Mouse (Mus musculus) cerebellum, adult 2 months (tissue): ENCODE data around the gene Sec24b. TPM values are rescaled to one million over a fixed set of nuclear protein-coding genes. Genes with fewer than 3 reads are reported as not detected.

Experiments
- DNase-seq, 2 experiments: peaks; one replicate each; pipeline ENCODE4 v3.0.0; 2021
- H3K27ac ChIP-seq: fragments of 200-500 bp; 2 replicates; pipeline ENCODE4 v1.5.1; 2012; ENCODE audit warnings: low read length, control low read depth, inconsistent platforms; ENCODE audit not compliant: insufficient read depth
- H3K27me3 ChIP-seq: fragments of 200-500 bp; 2 replicates; pipeline ENCODE4 v1.6.1; 2012; ENCODE audit warnings: inconsistent platforms, mild to moderate bottlenecking, low read length, moderate library complexity; ENCODE audit not compliant: control insufficient read depth, insufficient read depth
- H3K4me1 ChIP-seq: fragments of 200-500 bp; 2 replicates; pipeline ENCODE4 v1.6.1; 2011; ENCODE audit warnings: low read length; ENCODE audit not compliant: control insufficient read depth, insufficient read depth
- H3K4me3 ChIP-seq: fragments of 200-500 bp; replicated peaks from 2 replicates; pipeline ENCODE3; 2011; ENCODE audit warnings: mild to moderate bottlenecking, low read depth, low read length, control low read depth; ENCODE audit not compliant: insufficient read depth
- CTCF ChIP-seq: fragments of 200-500 bp; IDR thresholded peaks from 2 replicates; pipeline ENCODE4 v1.5.1; 2011; ENCODE audit warnings: low read depth, mild to moderate bottlenecking, control low read depth, low read length, moderate library complexity, borderline replicate concordance; ENCODE audit not compliant: insufficient read depth
- POLR2A ChIP-seq: fragments of 200-500 bp; IDR thresholded peaks from 2 replicates; pipeline ENCODE4 v1.6.1; 2011; ENCODE audit warnings: low read length, control low read depth, borderline replicate concordance; ENCODE audit not compliant: insufficient read depth
- WGBS: fragments of 180-500 bp; shearing (Covaris S2); methylation state at CpG from one replicate; pipeline ENCODE4 v1.1.7; 2018; 5-methylcytosine and 5-hydroxymethylcytosine counted together
- polyA plus RNA-seq: library from polyadenylated mRNA; depleted of rRNA; stranded (reverse); fragments of >200 nt; gene quantifications from 2 replicates; pipeline ENCODE4 v1.2.3, GENCODE M21; 2012

The Sec24b gene
- polyA plus RNA-seq, 1 experiment, result 65.8 TPM

DNA sequence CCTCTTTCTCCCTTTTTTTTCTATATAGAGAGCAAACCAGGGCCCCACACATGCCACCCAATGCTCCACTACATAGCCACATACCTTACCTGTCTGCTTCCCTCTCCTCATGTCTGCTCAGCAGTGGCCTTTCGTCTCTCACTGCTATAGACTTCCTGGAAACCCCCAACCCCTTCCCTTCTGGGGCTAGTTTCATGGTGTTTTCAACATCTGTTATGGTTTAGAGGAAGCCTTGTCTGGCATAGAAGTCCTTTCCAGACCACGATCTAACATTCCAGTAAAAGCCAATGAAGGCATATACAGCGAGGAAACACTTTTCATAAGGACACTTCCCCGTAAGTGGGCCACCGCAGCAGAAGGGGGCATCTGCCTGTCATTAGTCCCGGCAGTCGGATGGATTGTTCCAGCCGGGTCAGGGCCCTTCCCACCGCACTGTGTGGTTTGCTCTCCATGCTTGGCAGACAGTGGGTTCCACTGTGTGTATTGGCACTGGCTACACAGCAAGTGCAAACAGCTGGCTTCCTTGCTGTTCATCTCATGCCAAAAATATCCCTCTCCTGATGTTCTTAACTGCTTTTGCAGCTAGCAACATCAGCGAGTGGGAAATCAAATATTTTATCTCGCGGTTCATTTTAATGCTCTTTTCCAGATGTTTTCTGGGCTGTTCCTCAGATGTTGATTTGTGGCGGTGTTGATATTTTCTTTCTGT lies 25.2 kb upstream of the Sec24b start:
- Histone ChIP-seq H3K4me3 (no peak overlapping the region), H3K27me3 (no peaks in the 10 kb centered on the region), H3K4me1 (no peaks in the 10 kb centered on the region), H3K27ac (no peak overlapping the region)
- WGBS, result 49% methylated on average over 13 of the region's 13 CpGs
- no peak for TF ChIP-seq CTCF
- TF ChIP-seq POLR2A, result no peak
- DNase-seq, result no peak

DNA sequence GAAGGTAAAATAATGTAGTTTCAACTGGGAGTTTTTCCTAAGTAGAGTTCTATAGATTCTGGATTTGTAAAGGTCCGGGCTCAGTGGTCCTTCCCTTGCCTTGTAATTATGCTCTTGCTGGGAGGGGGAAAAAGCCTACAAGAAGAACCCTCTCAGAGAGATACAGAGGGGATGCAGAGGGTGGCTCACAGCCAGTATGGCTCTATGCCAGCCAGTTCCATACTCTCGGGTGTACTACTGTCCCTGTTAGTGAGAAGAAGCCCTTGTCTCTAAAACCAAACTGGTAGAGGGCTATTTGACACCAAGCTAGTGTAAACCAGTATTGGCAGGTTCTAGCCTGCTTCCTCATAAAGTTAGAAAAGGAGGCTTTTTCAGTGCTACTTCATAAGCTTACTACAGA lies 22.0 kb upstream of the Sec24b start:
- TF ChIP-seq CTCF (no peak), POLR2A (no peak)
- WGBS, result 11% methylated on average over 2 of the region's 2 CpGs

DNA sequence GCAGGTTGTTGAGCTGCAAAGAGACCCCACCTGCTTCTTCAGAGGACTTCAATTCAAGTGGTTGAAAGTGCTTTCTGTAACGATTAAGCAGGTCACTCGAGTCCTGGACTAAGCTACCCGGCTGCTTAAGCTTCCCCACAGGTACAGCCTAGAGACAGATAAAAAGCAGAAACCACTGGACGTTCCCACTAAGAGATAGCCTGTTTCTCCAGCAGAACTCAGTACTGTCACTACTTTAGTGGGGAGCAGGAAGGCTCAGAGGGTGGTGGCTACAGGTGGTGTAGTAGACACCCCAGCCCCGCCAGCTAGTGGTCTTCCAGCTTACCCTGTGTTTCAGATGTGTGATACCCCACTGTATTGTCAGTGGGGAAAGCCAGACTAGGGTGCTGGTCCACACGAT lies 19.3 kb upstream of the Sec24b start:
- no peaks in the 10 kb centered on the region for H3K27me3 ChIP-seq
- no peak overlapping the region for H3K27ac ChIP-seq
- no peak overlapping the region for H3K4me3 ChIP-seq
- no peak for DNase-seq
- no peaks in the 10 kb centered on the region for H3K4me1 ChIP-seq
- 77% methylated on average over 6 of the region's 6 CpGs for WGBS
- no peak for TF ChIP-seq POLR2A
- TF ChIP-seq CTCF, result no peak

More for the DNA sequence above, 22.0 kb upstream of the Sec24b start:
- no peak for DNase-seq
- H3K27ac ChIP-seq, result no peak overlapping the region
- H3K4me1 ChIP-seq, result no peaks in the 10 kb centered on the region
- H3K4me3 ChIP-seq, result no peak overlapping the region
- no peaks in the 10 kb centered on the region for H3K27me3 ChIP-seq

DNA sequence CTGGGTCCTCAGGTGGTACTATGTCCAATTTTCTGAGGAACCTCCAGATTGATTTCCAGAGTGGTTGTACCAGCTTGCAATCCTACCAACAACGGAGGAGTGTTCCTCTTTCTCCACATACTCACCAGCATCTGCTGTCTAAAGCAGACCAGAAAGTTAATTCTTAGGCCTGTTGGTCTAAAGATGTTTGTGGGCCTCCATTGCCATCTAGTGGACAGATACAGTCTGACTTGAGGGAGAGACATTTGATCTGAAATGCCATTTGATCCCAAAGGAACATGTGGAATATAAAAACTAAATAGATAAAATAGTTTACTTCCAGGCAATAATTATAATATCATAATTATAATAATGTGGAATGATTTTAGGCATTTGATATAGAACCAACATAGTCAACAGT lies 18.4 kb upstream of the Sec24b start:
- Histone ChIP-seq H3K27me3 (no peaks in the 10 kb centered on the region), H3K4me1 (no peaks in the 10 kb centered on the region), H3K27ac (no peak overlapping the region), H3K4me3 (no peak overlapping the region)
- WGBS, result 0% methylated on average over 1 of the region's 1 CpGs
- TF ChIP-seq POLR2A (no peak), CTCF (peak; percentile 42; the same call in 1 of the 2 replicates)
- DNase-seq, result peak; percentile 56 to 62

DNA sequence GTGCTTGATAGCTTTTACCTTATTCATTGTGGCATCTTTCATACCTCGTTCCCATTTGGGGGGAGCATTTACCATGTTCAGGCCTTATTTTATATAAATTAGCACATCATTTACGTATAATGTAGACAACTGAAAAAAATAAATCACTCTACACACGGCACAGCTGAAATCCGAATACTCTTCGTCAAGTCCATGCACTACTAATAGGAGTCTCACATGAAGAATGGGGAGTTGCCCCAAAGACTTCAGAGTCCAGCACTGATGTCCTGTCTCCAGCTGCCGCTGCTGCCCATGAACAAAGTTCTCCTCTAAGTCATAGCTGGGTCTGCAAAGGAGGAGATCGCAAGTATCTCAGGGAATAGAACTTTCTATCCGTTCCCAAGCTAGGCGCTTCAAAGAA lies 15.9 kb upstream of the Sec24b start:
- H3K27me3 ChIP-seq, result no peaks in the 10 kb centered on the region
- H3K4me1 ChIP-seq, result no peaks in the 10 kb centered on the region
- H3K27ac ChIP-seq, result no peak overlapping the region
- no peak for DNase-seq
- 91% methylated on average over 9 of the region's 9 CpGs for WGBS
- TF ChIP-seq POLR2A, result no peak
- no peak for TF ChIP-seq CTCF
- no peak overlapping the region for H3K4me3 ChIP-seq

DNA sequence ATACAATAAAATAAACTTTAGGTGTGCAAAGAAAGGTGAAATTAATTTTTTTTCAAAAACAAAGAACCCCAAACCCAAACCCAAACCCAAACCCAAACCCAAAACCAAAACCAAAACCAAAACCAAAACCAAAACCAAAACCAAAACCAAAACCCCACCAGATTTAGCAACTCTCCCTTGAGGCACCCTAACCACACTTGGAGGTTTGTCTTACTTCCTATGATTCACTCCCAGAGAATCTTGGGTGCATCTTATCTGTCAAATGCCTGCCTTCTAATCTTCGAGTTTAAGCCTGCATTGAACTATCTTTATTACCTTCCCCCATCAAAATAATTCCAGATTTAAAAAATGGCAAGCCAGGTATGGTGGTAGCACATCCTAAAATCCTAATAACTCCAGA lies 14.4 kb upstream of the Sec24b start:
- no peak overlapping the region for H3K27ac ChIP-seq
- H3K4me3 ChIP-seq, result no peak overlapping the region
- TF ChIP-seq CTCF (no peak), POLR2A (no peak)
- 58% methylated on average over 1 of the region's 1 CpGs for WGBS
- H3K27me3 ChIP-seq, result no peaks in the 10 kb centered on the region
- no peak for DNase-seq
- H3K4me1 ChIP-seq, result no peaks in the 10 kb centered on the region

DNA sequence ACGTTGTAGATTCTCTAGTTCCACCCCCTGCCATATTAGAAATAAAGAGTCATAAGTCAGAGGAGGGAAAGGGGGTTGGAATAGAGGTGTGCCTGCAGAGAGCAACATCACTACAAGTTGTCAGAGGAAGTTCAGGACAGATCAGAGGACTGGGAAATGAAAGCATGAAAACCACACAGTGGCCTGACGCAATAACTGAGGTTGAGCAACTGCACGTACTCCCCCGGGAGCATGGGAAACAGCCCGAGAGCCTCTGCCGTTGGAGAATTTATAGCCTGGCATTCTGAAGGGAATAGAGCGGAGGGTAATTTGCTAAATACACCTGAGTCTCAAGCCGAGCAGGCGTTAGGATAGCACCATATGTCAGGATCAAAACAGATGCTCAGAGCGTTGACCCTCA lies 11.7 kb upstream of the Sec24b start:
- WGBS, result 53% methylated on average over 10 of the region's 10 CpGs
- TF ChIP-seq POLR2A, result no peak
- Histone ChIP-seq H3K4me3 (no peak overlapping the region), H3K27ac (no peak overlapping the region), H3K27me3 (no peaks in the 10 kb centered on the region), H3K4me1 (no peaks in the 10 kb centered on the region)
- DNase-seq, result no peak

DNA sequence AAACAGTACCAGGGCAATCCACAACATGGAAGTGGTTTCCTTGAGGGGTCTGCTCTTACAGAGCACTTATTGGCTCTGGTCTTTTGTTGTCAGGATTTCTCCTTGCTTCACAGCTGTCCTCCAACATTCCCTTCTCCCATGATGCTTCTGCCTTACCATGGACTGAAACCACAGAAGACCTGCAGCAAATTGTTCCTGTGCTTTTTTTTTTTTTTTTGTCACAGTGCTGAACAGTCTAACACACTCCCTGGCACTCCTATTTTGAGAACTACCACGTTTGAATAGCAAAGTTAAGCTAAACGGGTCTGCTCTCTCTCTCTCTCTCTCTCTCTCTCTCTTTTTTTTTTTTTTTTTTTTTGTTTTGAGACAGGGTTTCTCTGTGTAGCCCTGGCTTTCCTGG lies 10.6 kb upstream of the Sec24b start:
- H3K27me3 ChIP-seq, result no peaks in the 10 kb centered on the region
- no peak overlapping the region for H3K27ac ChIP-seq
- H3K4me1 ChIP-seq, result no peaks in the 10 kb centered on the region
- H3K4me3 ChIP-seq, result no peak overlapping the region
- DNase-seq, result no peak
- 79% methylated on average over 2 of the region's 2 CpGs for WGBS
- no peak for TF ChIP-seq CTCF
- no peak for TF ChIP-seq POLR2A
